Mouse (Mus musculus) hindbrain, embryonic 16.5 days (tissue): ENCODE data around the gene Eea1. TPM values are rescaled to one million over a fixed set of nuclear protein-coding genes. Genes with fewer than 3 reads are reported as not detected.

Experiments
- ATAC-seq: fragments of 200-750 bp; cut with Nextera tagmentation; 2 replicates; pipeline ENCODE4 v1.8.0; 2017; ENCODE audit warnings: moderate TSS enrichment, moderate library complexity
- H3K27ac ChIP-seq: fragments of 300-500 bp; sonication (generic); 2 replicates; pipeline ENCODE4 v1.5.1; 2014; ENCODE audit warnings: low read depth, mild to moderate bottlenecking, control low read depth, low read length, moderate library complexity
- H3K27me3 ChIP-seq: fragments of 300-500 bp; sonication (generic); replicated peaks from 2 replicates; pipeline ENCODE4 v1.6.1; 2014; ENCODE audit warnings: low read length; ENCODE audit not compliant: control insufficient read depth, insufficient read depth
- H3K36me3 ChIP-seq: fragments of 300-500 bp; sonication (generic); 2 replicates; pipeline ENCODE4 v1.6.1; 2014; ENCODE audit warnings: mild to moderate bottlenecking, low read length, moderate library complexity, mixed read lengths; ENCODE audit not compliant: control insufficient read depth, insufficient read depth
- H3K4me1 ChIP-seq: fragments of 300-500 bp; sonication (generic); 2 replicates; pipeline ENCODE4 v1.6.1; 2014; ENCODE audit warnings: low read depth, low read length; ENCODE audit not compliant: control insufficient read depth, insufficient read depth
- H3K4me2 ChIP-seq: fragments of 300-500 bp; sonication (generic); 2 replicates; pipeline ENCODE4 v1.6.1; 2014; ENCODE audit warnings: mild to moderate bottlenecking, low read length, control low read depth, moderate library complexity
- H3K4me3 ChIP-seq: fragments of 300-500 bp; sonication (generic); 2 replicates; pipeline ENCODE4 v1.5.1; 2014; ENCODE audit warnings: mild to moderate bottlenecking, low read length, control low read depth, moderate library complexity
- H3K9ac ChIP-seq: fragments of 300-500 bp; sonication (generic); 2 replicates; pipeline ENCODE4 v1.6.1; 2014; ENCODE audit warnings: low read depth, mild to moderate bottlenecking, control low read depth, low read length, moderate library complexity
- H3K9me3 ChIP-seq: fragments of 300-500 bp; sonication (generic); 2 replicates; pipeline ENCODE4 v1.6.1; 2014; ENCODE audit warnings: mild to moderate bottlenecking, low read length, moderate library complexity; ENCODE audit not compliant: control insufficient read depth
- WGBS: fragments of 180-500 bp; shearing (Covaris S2); extraction: QIAGEN DNeasy Blood & Tissue Kit; methylation state at CpG from one replicate; pipeline ENCODE4 v1.1.7; 2014; 5-methylcytosine and 5-hydroxymethylcytosine counted together
- polyA plus RNA-seq: library from polyadenylated mRNA; unstranded; fragments of >200 nt; fragmentation: Nextera tagmentation; extraction: Ambion mirVana; gene quantifications from 2 replicates; pipeline ENCODE4 v1.2.1, GENCODE M21; 2015

The Eea1 gene
- polyA plus RNA-seq, result 21.6 and 23.2 TPM in 2 replicates

GRCm38 (mm10) chr10:95940046-95940900 is at the start of gene Eea1:
Gene Eea1, plus strand, starts transcription at chr10:95940650.
- WGBS, result under 1% methylated on average over 43 of the region's 59 CpGs
- peak within 1 kb of the TSS; percentile 89 for H3K27ac ChIP-seq

GRCm38 (mm10) chr10:95891214-95891960 is 49.1 kb upstream of the Eea1 start:
- Histone ChIP-seq H3K9ac (no peak overlapping the region), H3K4me2 (no peak overlapping the region), H3K27me3 (no peaks in the 10 kb centered on the region), H3K9me3 (no peaks in the 10 kb centered on the region), H3K27ac (no peak overlapping the region), H3K4me3 (no peak overlapping the region), H3K36me3 (no peaks in the 10 kb centered on the region), H3K4me1 (peaks cover 5% of the 10 kb centered on the region; the same call in 1 of the 2 replicates)
- WGBS, result 74% methylated on average over 7 of the region's 7 CpGs
- ATAC-seq, result no peak

More at GRCm38 (mm10) chr10:95940046-95940900, at the start of gene Eea1:
- Histone ChIP-seq H3K36me3 (no peaks in the 10 kb centered on the region), H3K4me3 (peak within 1 kb of the TSS; percentile 68), H3K4me1 (peaks cover 17% of the 10 kb centered on the region), H3K27me3 (no peaks in the 10 kb centered on the region), H3K4me2 (peak within 1 kb of the TSS; percentile 79), H3K9me3 (no peaks in the 10 kb centered on the region), H3K9ac (peak within 1 kb of the TSS; percentile 80)
- ATAC-seq, result peak; percentile 98

DNA sequence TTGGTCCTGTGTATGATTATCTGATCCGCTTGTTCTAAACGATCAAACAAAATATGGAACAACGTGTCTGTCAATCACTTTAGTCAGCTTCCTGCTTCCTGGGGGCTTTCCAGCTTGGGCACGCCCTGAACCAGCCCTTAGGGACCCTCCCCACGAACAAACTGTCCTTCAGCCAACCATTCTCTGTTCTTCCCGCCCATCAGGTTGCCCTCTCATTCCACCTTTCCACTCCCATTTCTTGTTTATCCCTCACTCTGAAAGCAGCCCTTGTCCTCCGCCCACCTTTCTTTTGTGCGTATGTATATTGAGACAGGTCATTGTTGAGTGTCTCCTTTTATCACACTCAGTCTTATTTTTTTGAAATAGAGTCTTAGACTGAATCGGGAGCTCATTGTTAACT is 48.3 kb upstream of the Eea1 start:
- 75% methylated on average over 9 of the region's 9 CpGs for WGBS
- no peak for ATAC-seq
- Histone ChIP-seq H3K27me3 (no peaks in the 10 kb centered on the region), H3K9ac (no peak overlapping the region), H3K4me3 (no peak overlapping the region), H3K9me3 (no peaks in the 10 kb centered on the region), H3K27ac (no peak overlapping the region), H3K4me1 (peaks cover 5% of the 10 kb centered on the region; the same call in 1 of the 2 replicates), H3K4me2 (no peak overlapping the region), H3K36me3 (no peaks in the 10 kb centered on the region)

DNA sequence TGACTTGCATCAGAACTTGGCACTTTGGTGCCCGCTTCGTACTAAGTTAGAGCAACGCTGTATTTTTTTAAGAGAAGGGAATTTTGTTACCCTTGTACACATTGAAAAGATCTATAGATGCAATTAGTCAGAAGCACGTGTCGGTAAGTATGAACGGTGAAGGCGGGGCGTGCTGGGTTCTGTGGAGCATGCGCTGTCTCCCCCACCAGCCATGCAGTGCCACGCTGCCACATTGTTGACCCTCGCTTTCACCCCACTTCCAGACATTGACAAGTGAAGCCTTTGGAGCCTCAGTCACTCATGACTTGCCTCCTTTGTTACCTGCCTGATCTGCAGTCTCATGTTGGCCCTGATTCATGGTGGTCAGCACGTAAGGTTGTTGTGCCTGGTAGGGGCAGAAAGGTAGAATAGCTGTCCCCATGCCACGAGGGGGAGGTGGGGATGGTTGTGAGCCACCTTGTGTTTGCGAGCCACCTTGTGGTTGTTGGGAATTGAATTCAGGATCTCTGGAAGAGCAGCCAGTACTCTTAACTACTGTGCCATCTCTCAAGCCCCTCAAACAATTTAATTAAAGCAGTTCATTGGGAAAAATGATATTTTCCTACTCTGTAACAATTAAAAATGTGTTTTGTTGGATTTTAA is 47.0 kb upstream of the Eea1 start:
- H3K9ac ChIP-seq, result no peak overlapping the region
- H3K9me3 ChIP-seq, result no peaks in the 10 kb centered on the region
- no peak overlapping the region for H3K4me3 ChIP-seq
- no peak overlapping the region for H3K27ac ChIP-seq
- H3K4me1 ChIP-seq, result peaks cover 5% of the 10 kb centered on the region; the same call in 1 of the 2 replicates
- no peak for ATAC-seq
- 86% methylated on average over 14 of the region's 14 CpGs for WGBS
- H3K27me3 ChIP-seq, result no peaks in the 10 kb centered on the region
- H3K4me2 ChIP-seq, result no peak overlapping the region
- no peaks in the 10 kb centered on the region for H3K36me3 ChIP-seq

DNA sequence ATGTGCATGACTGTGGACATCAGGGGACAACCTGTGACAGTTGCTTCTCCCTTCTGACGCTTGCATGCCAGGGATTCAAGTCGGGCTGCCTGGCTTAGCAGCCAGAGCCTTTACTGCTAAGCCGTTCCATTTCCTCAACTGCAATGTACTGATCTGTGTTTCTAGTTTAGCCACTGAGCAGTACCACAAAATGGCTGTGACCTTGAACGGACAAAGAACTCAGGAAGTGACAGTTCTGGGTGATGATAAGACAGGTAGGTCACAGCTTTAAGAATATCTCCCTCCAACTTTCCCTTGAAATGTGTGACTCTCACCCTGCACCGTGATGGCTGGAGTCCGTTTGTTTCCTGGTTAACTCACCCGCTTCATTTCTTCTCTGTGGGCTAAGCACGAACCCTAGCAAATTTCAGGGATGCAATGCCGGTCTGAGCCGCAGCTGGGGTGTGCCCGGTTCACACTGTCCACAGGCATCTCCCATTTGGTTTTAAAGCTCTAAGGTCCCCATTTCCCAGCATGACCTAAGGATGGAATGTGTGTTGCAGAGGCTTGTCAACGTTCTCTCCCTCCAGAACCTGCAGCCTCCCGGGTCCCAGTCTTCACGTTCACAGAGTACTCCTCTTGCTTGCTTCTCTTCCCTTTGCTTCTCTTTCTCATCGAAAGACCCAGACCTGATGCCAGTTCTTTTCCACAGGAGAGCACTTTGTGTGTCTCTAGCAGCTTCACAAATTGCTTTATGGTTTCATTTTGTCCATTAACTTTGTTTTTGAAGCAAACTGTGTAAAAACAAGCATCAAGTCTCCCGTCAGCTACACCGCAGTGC is 46.2 kb upstream of the Eea1 start:
- H3K36me3 ChIP-seq, result no peaks in the 10 kb centered on the region
- H3K27me3 ChIP-seq, result no peaks in the 10 kb centered on the region
- H3K27ac ChIP-seq, result 0 out of 2 replicates have a peak overlapping the region, but pooled peaks have one; percentile 29
- H3K9ac ChIP-seq, result peak overlapping the region; percentile 41
- WGBS, result 41% methylated on average over 17 of the region's 17 CpGs
- peak overlapping the region; percentile 32 for H3K4me3 ChIP-seq
- H3K9me3 ChIP-seq, result no peaks in the 10 kb centered on the region
- ATAC-seq, result peak; percentile 71
- peaks cover 5% of the 10 kb centered on the region; the same call in 1 of the 2 replicates for H3K4me1 ChIP-seq
- peak overlapping the region; percentile 69 for H3K4me2 ChIP-seq

DNA sequence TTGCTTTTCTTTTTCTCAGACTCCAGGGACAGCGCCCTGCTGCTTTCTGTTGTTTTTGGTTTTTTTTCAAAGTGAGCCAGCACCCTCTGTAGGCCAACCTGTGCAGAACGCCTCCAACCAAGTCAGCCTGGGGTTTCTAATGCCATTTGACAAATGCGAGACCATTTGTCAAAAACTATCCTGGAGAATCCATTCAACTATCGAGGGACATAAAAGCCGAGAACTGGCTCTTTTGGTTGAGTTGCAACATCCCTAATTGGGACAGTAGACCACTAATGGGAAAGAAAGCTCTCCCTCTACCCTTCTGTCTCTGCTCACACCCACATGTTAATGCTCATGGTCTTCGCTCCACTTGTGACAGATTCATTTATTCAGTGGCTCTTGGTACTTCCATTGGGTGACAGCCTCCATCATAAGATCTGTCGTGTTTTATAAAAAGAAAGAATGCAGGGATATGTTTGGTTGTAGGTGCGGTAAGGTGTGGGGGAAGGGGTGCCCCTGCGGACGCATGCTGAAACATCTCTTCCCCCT is 45.5 kb upstream of the Eea1 start:
- H3K27ac ChIP-seq, result no peak overlapping the region
- ATAC-seq, result peak; percentile 89

DNA sequence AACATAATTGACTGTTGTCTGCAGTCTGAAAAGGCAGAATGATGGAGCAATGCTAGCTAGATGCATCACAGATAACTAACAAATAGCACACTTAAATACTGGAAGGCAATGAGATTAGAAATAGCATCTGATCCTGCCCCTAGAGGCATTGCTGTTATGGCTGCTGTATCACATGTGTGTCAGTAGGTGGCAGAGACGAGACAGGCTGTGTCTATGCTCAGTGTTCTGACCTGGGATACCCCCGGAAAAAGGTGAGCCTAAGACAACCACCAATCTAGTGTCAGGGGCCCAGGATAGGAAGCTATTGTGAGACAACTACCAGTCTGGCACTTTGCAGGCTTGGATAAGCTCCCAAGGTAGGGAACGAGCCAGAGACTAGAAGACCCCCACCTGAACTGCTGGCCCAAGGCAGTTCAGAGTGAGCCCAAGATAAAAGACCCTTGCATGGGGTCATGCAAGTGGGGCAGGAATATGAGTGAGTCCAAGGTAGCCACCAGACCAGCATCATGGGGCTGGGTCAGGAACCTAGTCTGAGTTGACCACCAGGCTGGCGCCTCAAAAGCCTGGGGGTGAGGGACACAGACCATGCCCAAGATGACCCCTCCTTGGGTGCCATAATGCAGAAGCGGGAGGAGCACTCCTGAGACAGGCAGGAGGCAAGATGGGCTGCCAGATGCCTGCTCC is 41.8 kb upstream of the Eea1 start:
- WGBS, result 65% methylated on average over 5 of the region's 5 CpGs
- H3K4me2 ChIP-seq, result no peak overlapping the region
- ATAC-seq, result no peak
- no peaks in the 10 kb centered on the region for H3K36me3 ChIP-seq
- no peaks in the 10 kb centered on the region for H3K27me3 ChIP-seq
- no peak overlapping the region for H3K27ac ChIP-seq
- H3K4me1 ChIP-seq, result peaks cover 5% of the 10 kb centered on the region; the same call in 1 of the 2 replicates
- no peak overlapping the region for H3K4me3 ChIP-seq
- H3K9ac ChIP-seq, result no peak overlapping the region
- H3K9me3 ChIP-seq, result no peaks in the 10 kb centered on the region

More for the DNA sequence above, 45.5 kb upstream of the Eea1 start:
- H3K9ac ChIP-seq, result no peak overlapping the region; the same call in 1 of the 2 replicates
- 40% methylated on average over 10 of the region's 10 CpGs for WGBS
- H3K4me2 ChIP-seq, result peak overlapping the region; percentile 69
- H3K36me3 ChIP-seq, result no peaks in the 10 kb centered on the region
- H3K4me1 ChIP-seq, result peaks cover 5% of the 10 kb centered on the region; the same call in 1 of the 2 replicates
- H3K9me3 ChIP-seq, result no peaks in the 10 kb centered on the region
- H3K27me3 ChIP-seq, result no peaks in the 10 kb centered on the region
- H3K4me3 ChIP-seq, result peak overlapping the region; percentile 32

- ATAC-seq, result no peak
- 90% methylated on average over 6 of the region's 6 CpGs for WGBS
- Histone ChIP-seq H3K4me1 (no peaks in the 10 kb centered on the region), H3K4me3 (no peak overlapping the region), H3K27me3 (0 out of 2 replicates have a peak, but pooled peaks cover 3% of the 10 kb centered on the region), H3K4me2 (no peak overlapping the region), H3K27ac (no peak overlapping the region), H3K36me3 (no peaks in the 10 kb centered on the region), H3K9me3 (no peaks in the 10 kb centered on the region), H3K9ac (no peak overlapping the region)
Observed at GRCm38 (mm10) chr10:95904668-95905067, 35.8 kb upstream of the Eea1 start.
